ENCODE assay signal across 35 mouse cellular contexts in the genomic region with DNA sequence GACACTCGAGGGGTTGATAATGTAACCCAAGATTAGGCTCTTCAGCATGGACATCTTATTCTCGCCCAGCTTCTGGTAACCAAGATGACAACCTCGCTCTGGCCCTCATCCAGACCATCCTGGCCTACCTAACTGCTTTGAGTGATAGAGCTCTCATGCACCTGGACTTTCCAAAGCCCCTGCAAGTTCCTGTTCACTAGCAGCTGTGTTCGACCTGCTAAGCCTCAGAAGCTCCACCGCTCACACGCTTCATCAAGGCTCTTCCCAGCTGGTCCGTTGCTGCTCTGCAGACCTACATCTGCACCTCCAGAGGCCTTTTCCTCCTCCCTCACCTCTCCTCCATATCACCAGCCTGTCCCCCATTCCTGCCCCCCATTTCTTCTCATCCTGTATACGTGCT.
"Had no signal": no experiment of that assay in that cellular context is flagged by ENCODE, and none has a peak within 500 bp of the region (broad histone marks: within the 10 kb centered on the region; RNA-seq: fewer than 3 reads in every experiment).

No protein-coding gene starts in this region.

- H3K9me3 ChIP-seq: heart, embryonic 10.5 days; heart, embryonic 12.5 days; heart, embryonic 15.5 days; hindbrain, embryonic 10.5 days; hindbrain, embryonic 12.5 days; hindbrain, embryonic 13.5 days; hindbrain, embryonic 15.5 days; intestine, embryonic 15.5 days; kidney, embryonic 15.5 days had no signal

- H3K27ac ChIP-seq: heart, adult 2 months; heart, embryonic 10.5 days; heart, embryonic 13.5 days; heart, embryonic 15.5 days; hindbrain, embryonic 10.5 days; hindbrain, embryonic 12.5 days; hindbrain, embryonic 13.5 days; hindbrain, embryonic 14.5 days; hindbrain, embryonic 15.5 days; hindbrain, postnatal 0 days; intestine, embryonic 15.5 days; kidney, embryonic 15.5 days; kidney, postnatal 0 days; layer of hippocampus, adult 2 months had no signal

- H3K36me3 ChIP-seq: heart, embryonic 10.5 days; heart, embryonic 12.5 days; heart, embryonic 13.5 days; heart, embryonic 15.5 days; hindbrain, embryonic 10.5 days; hindbrain, embryonic 12.5 days; hindbrain, embryonic 13.5 days; hindbrain, embryonic 15.5 days; intestine, embryonic 15.5 days; kidney, embryonic 15.5 days had no signal

- H3K4me3 ChIP-seq: heart, adult 2 months; heart, embryonic 10.5 days; heart, embryonic 12.5 days; heart, embryonic 13.5 days; heart, embryonic 15.5 days; hindbrain, embryonic 10.5 days; hindbrain, embryonic 12.5 days; hindbrain, embryonic 13.5 days; hindbrain, embryonic 15.5 days; intestine, embryonic 15.5 days; kidney, embryonic 15.5 days; layer of hippocampus, adult 2 months had no signal

- H3K4me2 ChIP-seq: heart, embryonic 11.5 days; heart, embryonic 12.5 days; heart, embryonic 13.5 days; heart, embryonic 15.5 days; hindbrain, embryonic 12.5 days; hindbrain, embryonic 13.5 days; hindbrain, embryonic 14.5 days; hindbrain, embryonic 15.5 days; intestine, embryonic 15.5 days; kidney, embryonic 15.5 days had no signal

- H3K27me3 ChIP-seq: heart, embryonic 12.5 days; heart, embryonic 13.5 days; heart, embryonic 15.5 days; hindbrain, embryonic 12.5 days; hindbrain, embryonic 13.5 days; hindbrain, embryonic 15.5 days; intestine, embryonic 15.5 days had no signal

- DNase-seq: heart, adult 2 months; heart, postnatal 10 days; heart, postnatal 14 days; heart, postnatal 36 days; heart, postnatal 4 days; kidney, adult 11 months; kidney, adult 18-20 months; kidney, adult 2 months; kidney, adult 8-10 months; kidney, adult 9 months; kidney, postnatal 10 days; kidney, postnatal 14 days; kidney, postnatal 25 days; kidney, postnatal 36 days; kidney, postnatal 4 days; layer of hippocampus, adult 9-11 months; layer of hippocampus, postnatal 36 days had no signal

- H3K9ac ChIP-seq: heart, embryonic 12.5 days; heart, embryonic 13.5 days; heart, embryonic 15.5 days; hindbrain, embryonic 12.5 days; hindbrain, embryonic 13.5 days; hindbrain, embryonic 14.5 days; hindbrain, embryonic 15.5 days; intestine, embryonic 15.5 days; kidney, embryonic 15.5 days had no signal

- ATAC-seq: hindbrain, embryonic 16.5 days; hindbrain, postnatal 0 days; inflammation-experienced regulatory T-cells, adult 6 months; intestine, embryonic 15.5 days; intestine, embryonic 16.5 days had no signal
